Mouse (Mus musculus) heart, adult 2 months (tissue): ENCODE measurements around the gene Olfr578.

Experiments used
- CTCF ChIP-seq: fragments of 200-600 bp; IDR thresholded peaks from 2 replicates; pipeline ENCODE4 v1.8.1; 2022; ENCODE audit warnings: antibody characterized with exemption, mild to moderate bottlenecking, moderate library complexity
- POLR2A ChIP-seq: fragments of 200-500 bp; IDR thresholded peaks from 2 replicates; pipeline ENCODE4 v1.6.1; 2011; ENCODE audit warnings: mild to moderate bottlenecking, low read depth, low read length, control low read depth; ENCODE audit not compliant: insufficient read depth

DNA sequence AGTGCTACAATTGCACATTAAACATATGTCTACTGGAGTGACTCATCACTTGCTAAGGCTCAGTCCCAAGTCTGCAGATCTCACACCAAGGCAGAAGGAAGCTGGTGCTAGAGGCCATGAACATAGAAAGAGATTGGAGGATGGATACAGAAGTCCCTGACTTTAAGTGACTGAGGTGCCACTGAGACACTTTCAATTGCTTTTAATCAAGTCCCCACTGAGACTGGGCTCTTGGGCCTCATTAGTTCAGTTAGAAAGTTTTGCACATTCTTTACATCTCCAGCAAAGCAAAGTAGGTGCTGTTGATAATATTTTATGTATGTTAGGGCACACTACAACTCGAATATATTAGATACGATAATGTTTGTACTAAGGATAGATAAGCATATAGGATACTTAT, 13.3 kb downstream of the Olfr578 start, which contains the start of gene Olfr577:
- TF ChIP-seq CTCF = no peak
- TF ChIP-seq POLR2A = no peak
